Mouse (Mus musculus) cerebellum, postnatal 14 days (tissue): ENCODE results near the gene Olfr450.

ENCODE experiments used
- DNase-seq, 2 experiments: peaks; one replicate each; pipeline ENCODE4 v3.0.0; 2021; ENCODE audit warnings: mixed read lengths in 2 of 2

Olfr450 gene

DNA sequence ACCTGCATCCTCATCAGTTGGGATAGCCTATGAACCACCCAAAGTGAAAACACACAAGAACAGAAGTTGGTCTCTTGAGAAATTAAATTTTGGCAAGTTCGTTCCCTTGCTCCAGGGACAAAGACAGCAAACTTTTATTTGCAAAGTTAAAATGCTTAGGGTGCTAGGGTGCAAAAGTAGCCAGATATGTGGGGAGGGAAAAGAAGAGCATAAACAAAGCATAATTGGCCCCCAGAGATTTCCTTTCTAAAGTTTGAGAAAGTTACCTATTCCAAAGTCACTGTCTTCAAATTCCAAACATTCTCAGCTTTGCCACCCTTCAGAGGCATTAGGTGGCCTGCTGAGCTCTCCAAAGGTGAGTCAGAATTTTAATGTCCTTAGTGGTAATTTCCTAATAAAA, at the start of gene Olfr450:
Gene Olfr450, plus strand, starts transcription at position 301 of the 400 bp plus-strand sequence.
- DNase-seq, result no peak

- no peak for DNase-seq
Observed at GRCm38 (mm10) chr6:42777066-42777465, 34.7 kb upstream of the Olfr450 start.

DNA sequence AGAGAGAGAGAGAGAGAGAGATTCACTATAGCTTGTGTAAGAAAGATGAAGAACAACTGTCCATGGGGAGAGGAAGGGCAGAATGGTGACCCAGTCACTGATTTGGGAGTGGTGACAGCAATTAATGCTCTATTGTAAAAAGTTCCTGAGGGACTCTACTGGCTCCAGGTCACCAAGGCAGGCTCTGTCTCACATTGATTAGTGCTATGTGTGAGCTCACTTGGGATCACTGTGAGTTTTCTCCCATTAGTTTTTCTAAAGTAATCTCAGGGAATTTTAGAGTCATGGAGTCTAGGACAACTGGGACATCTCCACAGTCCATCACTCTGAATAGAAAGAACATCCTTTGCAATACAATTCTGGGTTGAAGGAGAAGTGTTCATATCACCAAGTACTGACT, 26.9 kb upstream of the Olfr450 start, which contains the start of gene Olfr452:
Gene Olfr452, plus strand, starts transcription at position 301 of the 400 bp plus-strand sequence.
- DNase-seq, result no peak

DNA sequence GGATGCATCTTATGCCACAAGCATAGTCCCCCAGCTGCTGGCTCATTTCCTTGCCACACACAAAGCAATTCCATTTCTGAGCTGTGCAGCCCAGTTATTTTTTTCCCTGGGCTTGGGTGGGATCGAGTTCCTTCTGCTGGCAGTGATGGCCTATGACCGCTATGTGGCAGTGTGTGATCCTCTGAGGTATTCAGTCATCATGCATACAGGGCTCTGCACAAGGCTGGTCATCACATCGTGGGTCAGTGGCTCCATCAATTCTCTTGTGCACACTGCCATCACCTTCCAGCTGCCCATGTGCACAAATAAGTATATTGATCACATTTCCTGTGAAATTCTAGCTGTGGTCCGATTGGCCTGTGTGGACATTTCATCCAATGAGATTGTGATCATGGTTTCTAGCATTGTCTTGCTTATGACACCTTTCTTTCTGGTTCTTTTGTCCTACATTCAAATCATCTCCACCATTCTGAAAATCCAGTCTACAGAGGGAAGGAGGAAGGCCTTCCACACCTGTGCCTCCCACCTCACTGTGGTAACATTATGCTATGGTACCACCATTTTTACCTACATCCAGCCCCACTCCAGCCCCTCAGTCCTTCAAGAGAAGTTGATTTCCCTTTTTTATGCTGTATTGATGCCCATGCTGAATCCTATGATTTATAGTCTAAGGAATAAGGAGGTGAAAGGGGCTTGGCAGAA, 21.3 kb upstream of the Olfr450 start:
- DNase-seq, result peak in 1 of 2 experiments; percentile 2

DNA sequence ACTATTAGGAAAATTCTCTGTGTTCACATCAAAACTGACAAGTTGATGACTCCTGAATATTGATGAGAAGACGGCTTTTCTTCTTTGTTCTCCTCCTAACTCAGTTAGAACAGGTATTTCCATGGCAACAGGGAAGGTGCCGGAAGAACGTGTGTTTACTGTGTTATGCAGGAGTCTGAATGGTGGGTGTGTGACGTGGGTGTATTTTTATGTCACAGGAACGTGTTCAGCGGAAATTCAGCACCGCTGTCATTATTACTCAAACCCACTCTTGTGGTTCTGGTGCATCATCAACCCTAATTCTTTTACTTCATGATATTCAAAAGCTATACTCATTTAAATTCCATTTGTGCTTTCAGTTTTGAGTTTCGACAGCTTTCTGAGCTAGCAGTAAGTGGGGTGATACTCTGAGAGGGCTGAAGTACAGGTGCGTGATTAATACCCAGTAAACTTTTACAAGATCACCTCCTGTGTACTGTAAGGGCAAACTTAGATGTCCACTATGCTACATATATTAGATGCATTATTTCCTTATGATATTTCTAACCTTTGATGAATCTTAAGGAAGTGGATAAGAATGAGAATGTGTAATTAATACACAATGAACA, 20.7 kb upstream of the Olfr450 start:
- no peak for DNase-seq

DNA sequence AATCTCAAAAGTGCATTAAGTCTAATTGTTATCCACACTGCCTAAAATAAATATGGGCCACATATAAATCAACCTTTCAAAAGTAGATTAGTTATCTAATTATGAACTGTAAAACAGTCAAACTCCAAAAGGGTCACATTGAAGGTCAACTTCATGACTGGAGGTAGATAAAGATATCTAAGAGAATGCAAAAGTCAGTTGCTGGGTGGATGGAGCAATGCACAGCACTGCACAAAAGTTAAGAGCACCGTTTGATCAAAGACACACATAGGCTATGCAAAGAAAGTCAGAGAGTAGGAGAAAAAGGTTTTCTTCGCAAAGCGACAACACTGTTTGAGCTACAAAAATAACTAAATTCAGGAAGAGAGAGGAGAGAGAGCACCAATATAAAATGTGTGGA, 16.8 kb upstream of the Olfr450 start:
- no peak for DNase-seq

DNA sequence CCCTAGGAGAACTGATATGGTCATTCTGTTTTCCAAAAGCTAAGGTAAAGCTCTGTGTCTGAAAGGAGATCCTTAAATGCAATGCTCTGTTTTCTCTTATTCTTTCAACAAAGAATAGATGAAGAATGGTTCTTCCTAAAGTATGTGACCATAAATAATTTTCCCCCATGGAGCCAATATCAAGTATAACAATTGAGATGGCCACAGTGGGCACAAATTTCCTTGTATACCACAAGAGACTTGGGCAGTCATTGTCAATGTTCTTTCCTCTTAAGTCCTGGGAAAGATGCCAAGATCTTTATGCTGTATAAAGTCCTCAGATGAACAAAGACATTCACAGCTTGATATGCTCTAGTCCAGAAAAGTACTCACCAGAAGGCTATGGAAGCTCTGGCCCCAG, 22.3 kb downstream of the Olfr450 start, which contains the start of gene Olfr449:
Gene Olfr449, plus strand, starts transcription at position 301 of the 400 bp plus-strand sequence.
- no peak for DNase-seq

DNA sequence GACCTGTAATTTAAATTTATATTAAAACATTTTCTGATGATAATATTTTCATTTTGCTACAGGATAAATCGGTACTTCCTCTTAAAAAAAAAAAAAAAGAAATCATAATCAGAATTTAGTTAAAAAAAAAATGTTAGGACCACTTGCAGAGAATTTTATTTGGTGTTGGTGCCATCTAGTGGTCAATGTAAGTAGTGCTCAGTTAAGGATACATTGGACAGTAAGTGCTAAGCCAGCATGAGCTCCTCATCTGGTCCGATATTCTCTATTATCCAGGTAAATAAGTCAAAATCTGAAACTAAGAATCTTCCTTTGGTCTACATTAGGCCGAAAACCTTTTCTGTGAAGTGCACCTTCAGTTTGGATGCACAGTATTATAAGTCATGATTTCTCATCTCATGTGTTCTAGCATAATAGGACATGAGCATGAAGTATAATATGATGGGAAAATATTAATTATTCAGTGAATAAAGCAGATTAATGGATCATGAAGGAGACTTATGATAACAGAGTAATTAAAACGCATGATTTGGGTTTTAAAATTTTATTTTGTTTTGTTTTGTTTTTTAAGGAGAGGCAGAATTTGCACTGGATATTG, 48.6 kb downstream of the Olfr450 start:
- peak; percentile 59 to 70 for DNase-seq
